Mouse (Mus musculus) adrenal gland, postnatal 25 days (tissue): ENCODE data around the gene Ccnt2. TPM values are rescaled to one million over a fixed set of nuclear protein-coding genes. Genes with fewer than 3 reads are reported as not detected.
"Not testable (repeated sequence)": the region's sequence is repeated elsewhere in the genome, so short reads cannot be mapped to it uniquely, and the experiment has no call there.

ENCODE experiments used
- DNase-seq: peaks from one replicate; pipeline ENCODE4 v3.0.0; 2021; ENCODE audit warnings: mixed read lengths
- long read RNA-seq: library from polyadenylated mRNA; stranded (forward); transcript quantifications from one replicate; pipeline ENCODE4 v2.0.0, GENCODE M21; 2021
- total RNA-seq: library from RNA; stranded (reverse); gene quantifications from 2 replicates; pipeline ENCODE4 v1.2.3, GENCODE M21; 2021

Gene Ccnt2
- total RNA-seq = 49.4 and 56.7 TPM in 2 replicates
- long read RNA-seq, full-length matches to known transcripts = 16 of 29 reads
- long read RNA-seq, partial matches to known transcripts = 4 of 29 reads
- long read RNA-seq, other reads (novel, unspliced or antisense) = 9 of 29 reads

- peak; percentile 99 for DNase-seq
These were observed at the start of gene Ccnt2 for GRCm38 (mm10) chr1:127773803-127774500. Gene Ccnt2 (plus strand): TSS chr1:127774164.

GRCm38 (mm10) chr1:127729096-127729495 lies 44.9 kb upstream of the Ccnt2 start, which contains the start of gene Acmsd:
Gene Acmsd (plus strand): TSS chr1:127729413.
- peak; percentile 2 for DNase-seq

- no peak for DNase-seq
These were observed 42.9 kb upstream of the Ccnt2 start for GRCm38 (mm10) chr1:127731086-127731485.

- no peak for DNase-seq
These were observed 41.5 kb upstream of the Ccnt2 start for GRCm38 (mm10) chr1:127732435-127732834.

GRCm38 (mm10) chr1:127732841-127733240 lies 41.1 kb upstream of the Ccnt2 start:
- DNase-seq = no peak

- DNase-seq = no peak
These were observed 38.6 kb upstream of the Ccnt2 start for GRCm38 (mm10) chr1:127735356-127735755.

- DNase-seq = no peak
These were observed 23.4 kb upstream of the Ccnt2 start for GRCm38 (mm10) chr1:127750401-127751102.

GRCm38 (mm10) chr1:127755806-127756205 lies 18.2 kb upstream of the Ccnt2 start:
- DNase-seq = no peak

GRCm38 (mm10) chr1:127756331-127757163 lies 17.4 kb upstream of the Ccnt2 start:
- no peak for DNase-seq

GRCm38 (mm10) chr1:127757164-127757545 lies 16.8 kb upstream of the Ccnt2 start:
- not testable (repeated sequence) for DNase-seq

- DNase-seq = no peak
These were observed 8.5 kb upstream of the Ccnt2 start for GRCm38 (mm10) chr1:127765468-127765867.

- DNase-seq = no peak
These were observed 7.2 kb upstream of the Ccnt2 start for GRCm38 (mm10) chr1:127766741-127767140.

- DNase-seq = no peak
These were observed 664 bp upstream of the Ccnt2 start for GRCm38 (mm10) chr1:127773198-127773802.

- peak; percentile 56 for DNase-seq
These were observed 527 bp downstream of the Ccnt2 start for GRCm38 (mm10) chr1:127774501-127774880.

GRCm38 (mm10) chr1:127775206-127775720 lies 1.3 kb downstream of the Ccnt2 start:
- no peak for DNase-seq

GRCm38 (mm10) chr1:127776246-127776645 lies 2.3 kb downstream of the Ccnt2 start:
- no peak for DNase-seq

- no peak for DNase-seq
These were observed 4.6 kb downstream of the Ccnt2 start for GRCm38 (mm10) chr1:127778611-127779010.

- no peak for DNase-seq
These were observed 6.2 kb downstream of the Ccnt2 start for GRCm38 (mm10) chr1:127780142-127780541.

- no peak for DNase-seq
These were observed 6.9 kb downstream of the Ccnt2 start for GRCm38 (mm10) chr1:127780849-127781248.

GRCm38 (mm10) chr1:127783862-127784261 lies 9.9 kb downstream of the Ccnt2 start:
- no peak for DNase-seq

- no peak for DNase-seq
These were observed 11.9 kb downstream of the Ccnt2 start for GRCm38 (mm10) chr1:127785882-127786281.

GRCm38 (mm10) chr1:127788943-127789342 lies 15.0 kb downstream of the Ccnt2 start:
- no peak for DNase-seq
